Mouse (Mus musculus): ENCODE data around the gene Mast3.
"Not testable (repeated sequence)": the region's sequence is repeated elsewhere in the genome, so short reads cannot be mapped to it uniquely, and the experiment has no call there.

The Mast3 gene

GRCm38 (mm10) chr8:70833520-70833919, 28.7 kb upstream of the Mast3 start:
- DNase-seq, result peak; percentile 28

GRCm38 (mm10) chr8:70833018-70833482, 28.2 kb upstream of the Mast3 start:
- DNase-seq, result peak; percentile 58

GRCm38 (mm10) chr8:70832371-70832770, 27.5 kb upstream of the Mast3 start:
- DNase-seq, result no peak

- no peak for DNase-seq
Observed at GRCm38 (mm10) chr8:70831517-70831916, 26.7 kb upstream of the Mast3 start.

GRCm38 (mm10) chr8:70827796-70828195, 22.9 kb upstream of the Mast3 start:
- DNase-seq, result no peak

GRCm38 (mm10) chr8:70827010-70827409, 22.2 kb upstream of the Mast3 start:
- DNase-seq, result peak; percentile 39

- no peak for DNase-seq
Observed at GRCm38 (mm10) chr8:70825816-70826215, 21.0 kb upstream of the Mast3 start.

GRCm38 (mm10) chr8:70823802-70824201, 18.9 kb upstream of the Mast3 start:
- DNase-seq, result no peak

- DNase-seq, result not testable (repeated sequence)
Observed at GRCm38 (mm10) chr8:70822594-70822993, 17.7 kb upstream of the Mast3 start.

- DNase-seq, result no peak
Observed at GRCm38 (mm10) chr8:70821992-70822391, 17.1 kb upstream of the Mast3 start.

GRCm38 (mm10) chr8:70821399-70821962, 16.6 kb upstream of the Mast3 start:
- peak; percentile 85 for DNase-seq

GRCm38 (mm10) chr8:70820101-70820935, 15.5 kb upstream of the Mast3 start:
- peak; percentile 36 for DNase-seq

GRCm38 (mm10) chr8:70816679-70817078, 11.8 kb upstream of the Mast3 start:
- peak; percentile 58 for DNase-seq

GRCm38 (mm10) chr8:70812885-70813284, 8.0 kb upstream of the Mast3 start:
- DNase-seq, result no peak

GRCm38 (mm10) chr8:70812055-70812454, 7.2 kb upstream of the Mast3 start:
- no peak for DNase-seq

- peak; percentile 76 for DNase-seq
Observed at GRCm38 (mm10) chr8:70810962-70811680, 6.3 kb upstream of the Mast3 start.

GRCm38 (mm10) chr8:70808955-70809701, 4.3 kb upstream of the Mast3 start:
- DNase-seq, result peak; percentile 85

GRCm38 (mm10) chr8:70808239-70808638, 3.4 kb upstream of the Mast3 start, which contains the start of gene Il12rb1:
Gene Il12rb1 (plus strand): TSS chr8:70808449.
- DNase-seq, result peak; percentile 61

GRCm38 (mm10) chr8:70807304-70807703, 2.5 kb upstream of the Mast3 start:
- DNase-seq, result no peak

- DNase-seq, result peak; percentile 80
Observed at GRCm38 (mm10) chr8:70806541-70806940, 1.7 kb upstream of the Mast3 start.

- DNase-seq, result peak; percentile 93
Observed at GRCm38 (mm10) chr8:70803761-70804480, 933 bp downstream of the Mast3 start.

Data from thymus, postnatal 4 days (tissue).